Mouse (Mus musculus) forebrain, postnatal 0 days (tissue): ENCODE measurements around the gene Map1a. TPM values are rescaled to one million over a fixed set of nuclear protein-coding genes. Genes with fewer than 3 reads are reported as not detected.

Experiments used
- ATAC-seq: fragments of 200-750 bp; cut with Nextera tagmentation; 2 replicates; pipeline ENCODE4 v1.8.0; 2017; ENCODE audit warnings: mild to moderate bottlenecking, moderate library complexity
- DNase-seq: peaks from one replicate; pipeline ENCODE4 v3.0.0-alpha.2; 2015
- H3K27ac ChIP-seq: fragments of 300-500 bp; sonication (generic); 2 replicates; pipeline ENCODE4 v1.5.1; 2014; ENCODE audit warnings: low read depth, mild to moderate bottlenecking, antibody characterized with exemption, low read length, moderate library complexity, mixed read lengths
- H3K27me3 ChIP-seq: fragments of 300-500 bp; sonication (generic); 2 replicates; pipeline ENCODE4 v1.6.1; 2014; ENCODE audit warnings: mild to moderate bottlenecking, low read length, mixed read lengths; ENCODE audit not compliant: insufficient read depth
- H3K36me3 ChIP-seq: fragments of 300-500 bp; sonication (generic); 2 replicates; pipeline ENCODE4 v1.6.1; 2014; ENCODE audit warnings: mild to moderate bottlenecking, moderate library complexity; ENCODE audit not compliant: insufficient read depth
- H3K4me1 ChIP-seq: fragments of 300-500 bp; sonication (generic); 2 replicates; pipeline ENCODE4 v1.6.1; 2014; ENCODE audit warnings: antibody characterized with exemption; ENCODE audit not compliant: insufficient read depth
- H3K4me2 ChIP-seq: fragments of 300-500 bp; sonication (generic); 2 replicates; pipeline ENCODE4 v1.6.1; 2014; ENCODE audit warnings: low read depth, mild to moderate bottlenecking, moderate library complexity
- H3K4me3 ChIP-seq: fragments of 300-500 bp; sonication (generic); 2 replicates; pipeline ENCODE4 v1.5.1; 2014; ENCODE audit warnings: low read depth, low read length, mixed read lengths
- H3K9ac ChIP-seq: fragments of 300-500 bp; sonication (generic); 2 replicates; pipeline ENCODE4 v1.6.1; 2014; ENCODE audit warnings: mild to moderate bottlenecking
- H3K9me3 ChIP-seq: fragments of 300-500 bp; sonication (generic); 2 replicates; pipeline ENCODE4 v1.6.1; 2016; ENCODE audit warnings: low read length
- CTCF ChIP-seq: sonication (generic); IDR thresholded peaks from 2 replicates; pipeline ENCODE4 v1.5.1; 2016; ENCODE audit warnings: antibody characterized with exemption, control low read depth, low read depth
- WGBS: fragments of 180-500 bp; shearing (Covaris S2); extraction: QIAGEN DNeasy Blood & Tissue Kit; methylation state at CpG from one replicate; pipeline ENCODE4 v1.1.7; 2014; 5-methylcytosine and 5-hydroxymethylcytosine counted together
- polyA plus RNA-seq: library from polyadenylated mRNA; unstranded; fragments of >200 nt; fragmentation: Nextera tagmentation; extraction: Ambion mirVana; gene quantifications from 2 replicates; pipeline ENCODE4 v1.2.1, GENCODE M21; 2015
- total RNA-seq: library from RNA; depleted of rRNA; stranded (reverse); fragments of >200 nt; gene quantifications from 2 replicates; pipeline ENCODE4 v1.2.3, GENCODE M21; 2014; rRNA removed

The Map1a gene
- total RNA-seq = 75.6 and 76.0 TPM in 2 replicates
- 18.1 and 27.4 TPM in 2 replicates for polyA plus RNA-seq

DNA sequence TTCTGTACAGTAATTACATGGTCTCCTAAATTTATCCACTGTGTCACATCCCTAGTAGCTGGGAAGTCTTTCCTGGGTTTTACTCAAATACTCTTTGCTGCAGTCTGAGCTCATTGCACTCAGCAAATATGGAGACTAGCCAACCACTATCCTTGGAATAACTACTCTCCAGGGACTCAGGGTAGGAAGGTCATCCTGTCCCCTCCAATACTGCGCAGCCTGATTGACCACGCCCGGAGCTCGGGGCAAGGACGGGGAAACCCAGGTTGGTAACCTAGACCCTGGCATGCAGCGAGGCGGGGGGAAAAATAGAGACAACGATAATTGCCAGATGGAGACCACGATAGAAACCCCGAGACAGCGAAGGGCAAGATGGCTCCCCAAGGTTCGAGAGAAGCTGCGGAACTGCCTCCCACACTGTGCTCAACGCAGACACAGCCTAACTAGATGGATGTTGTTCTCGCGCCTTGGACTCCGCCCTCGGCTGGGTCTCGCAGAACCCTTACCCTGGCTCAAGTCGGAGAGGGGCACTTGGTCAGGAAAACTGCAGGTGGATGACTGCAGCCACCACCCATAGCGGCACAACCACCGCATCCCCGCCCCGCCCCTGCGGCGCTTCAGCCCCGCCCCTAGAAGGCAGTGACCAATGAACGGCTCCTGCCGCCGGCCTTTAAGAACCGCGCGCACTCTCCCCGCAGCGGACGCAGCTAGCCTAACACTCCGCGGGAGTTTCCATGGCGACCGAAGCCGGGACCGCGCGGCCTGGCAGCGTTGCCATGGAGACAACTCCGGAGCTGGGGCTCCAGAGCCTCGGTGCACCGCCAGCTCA lies at the start of gene Map1a:
Gene Map1a, plus strand, starts transcription at position 700 of the 829 bp plus-strand sequence.
- H3K4me2 ChIP-seq = peak within 1 kb of the TSS; percentile 80
- peak within 1 kb of the TSS; percentile 62 for H3K4me3 ChIP-seq
- peak within 1 kb of the TSS; percentile 72 for H3K27ac ChIP-seq
- peak; percentile 24 for TF ChIP-seq CTCF
- peak; percentile 98 for DNase-seq
- no peaks in the 10 kb centered on the region for H3K36me3 ChIP-seq
- H3K4me1 ChIP-seq = peaks cover 10% of the 10 kb centered on the region; the same call in 1 of the 2 replicates
- 4% methylated on average over 48 of the region's 48 CpGs for WGBS
- no peaks in the 10 kb centered on the region for H3K27me3 ChIP-seq
- no peaks in the 10 kb centered on the region for H3K9me3 ChIP-seq
- ATAC-seq = peak; percentile 98
- peak within 1 kb of the TSS; percentile 54 for H3K9ac ChIP-seq

DNA sequence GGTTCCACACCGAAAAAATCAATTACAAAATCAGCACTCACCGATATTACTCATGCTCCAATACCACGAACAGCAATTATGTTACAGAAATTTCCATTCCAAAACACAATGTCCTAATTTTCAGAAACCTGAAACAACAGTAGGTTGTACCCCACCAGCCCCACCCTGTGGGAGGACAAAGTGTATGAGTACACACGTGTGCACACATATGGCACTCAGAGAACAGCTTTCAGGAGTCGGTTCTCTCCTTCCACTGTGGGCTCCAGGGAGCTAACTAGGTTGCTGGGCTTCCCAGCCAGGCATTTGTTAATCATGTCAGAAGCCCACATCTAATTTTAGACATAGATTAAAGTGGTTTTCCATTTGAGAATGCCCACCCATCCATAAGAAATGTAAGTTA lies 45.3 kb upstream of the Map1a start:
- no peak overlapping the region for H3K4me3 ChIP-seq
- H3K9ac ChIP-seq = no peak overlapping the region
- no peaks in the 10 kb centered on the region for H3K27me3 ChIP-seq
- no peak for TF ChIP-seq CTCF
- no peak overlapping the region for H3K27ac ChIP-seq
- no peak for ATAC-seq
- WGBS = 86% methylated on average over 5 of the region's 5 CpGs
- H3K4me1 ChIP-seq = no peaks in the 10 kb centered on the region
- no peaks in the 10 kb centered on the region for H3K9me3 ChIP-seq
- H3K36me3 ChIP-seq = peaks cover 80% of the 10 kb centered on the region
- no peak overlapping the region for H3K4me2 ChIP-seq
- DNase-seq = no peak

DNA sequence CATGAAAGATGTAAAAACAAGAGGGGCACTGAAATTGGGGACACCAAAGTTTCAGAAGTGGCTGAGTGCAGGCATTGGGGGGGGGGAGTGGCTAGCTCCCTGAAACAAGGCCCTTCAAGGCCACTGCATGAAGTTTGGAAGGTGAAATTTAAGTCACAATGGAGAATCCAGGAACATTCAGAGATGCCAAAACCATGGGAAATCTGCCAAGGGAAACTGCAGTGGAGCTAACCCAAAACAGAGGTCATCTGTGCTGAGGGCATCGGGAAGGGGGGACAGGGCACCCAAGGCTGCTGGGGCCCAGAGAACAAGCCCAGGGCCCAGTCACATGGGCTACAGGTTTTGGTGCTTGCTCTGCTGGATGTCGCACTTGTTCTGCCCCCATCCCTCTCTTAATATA lies 39.6 kb upstream of the Map1a start:
- 80% methylated on average over 2 of the region's 2 CpGs for WGBS
- no peak overlapping the region for H3K4me3 ChIP-seq

DNA sequence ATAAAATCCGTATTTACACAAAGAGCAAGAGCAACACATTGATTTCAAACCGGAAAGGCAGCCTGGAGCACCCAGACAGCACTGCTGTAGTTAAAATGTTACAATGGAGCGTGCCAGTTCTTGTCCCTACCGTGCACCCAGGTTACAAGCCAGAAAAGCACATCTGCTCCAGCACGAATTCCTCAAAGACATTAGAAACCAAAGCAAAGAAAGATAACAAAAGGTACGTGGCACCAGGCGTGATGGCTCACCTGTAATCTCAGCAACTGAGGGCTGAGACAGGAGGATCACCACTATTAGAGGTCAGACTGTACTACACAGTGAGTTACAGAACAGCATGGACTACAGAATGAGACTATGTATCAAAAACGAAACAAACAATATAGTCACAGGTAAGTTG lies 21.0 kb upstream of the Map1a start:
- ATAC-seq = no peak
- Histone ChIP-seq H3K9me3 (no peaks in the 10 kb centered on the region), H3K4me3 (no peak overlapping the region), H3K27ac (no peak overlapping the region), H3K27me3 (no peaks in the 10 kb centered on the region), H3K4me2 (no peak overlapping the region), H3K9ac (no peak overlapping the region), H3K4me1 (peaks cover 16% of the 10 kb centered on the region; the same call in 1 of the 2 replicates), H3K36me3 (peaks cover 28% of the 10 kb centered on the region)
- TF ChIP-seq CTCF = no peak
- no peak for DNase-seq
- WGBS = 77% methylated on average over 8 of the region's 8 CpGs

More for the DNA sequence above, 39.6 kb upstream of the Map1a start:
- H3K4me2 ChIP-seq = no peak overlapping the region
- ATAC-seq (no peak), DNase-seq (no peak)
- H3K27ac ChIP-seq = no peak overlapping the region
- no peak for TF ChIP-seq CTCF
- no peaks in the 10 kb centered on the region for H3K4me1 ChIP-seq
- no peaks in the 10 kb centered on the region for H3K27me3 ChIP-seq
- no peaks in the 10 kb centered on the region for H3K9me3 ChIP-seq
- peaks cover 93% of the 10 kb centered on the region for H3K36me3 ChIP-seq
- no peak overlapping the region for H3K9ac ChIP-seq

DNA sequence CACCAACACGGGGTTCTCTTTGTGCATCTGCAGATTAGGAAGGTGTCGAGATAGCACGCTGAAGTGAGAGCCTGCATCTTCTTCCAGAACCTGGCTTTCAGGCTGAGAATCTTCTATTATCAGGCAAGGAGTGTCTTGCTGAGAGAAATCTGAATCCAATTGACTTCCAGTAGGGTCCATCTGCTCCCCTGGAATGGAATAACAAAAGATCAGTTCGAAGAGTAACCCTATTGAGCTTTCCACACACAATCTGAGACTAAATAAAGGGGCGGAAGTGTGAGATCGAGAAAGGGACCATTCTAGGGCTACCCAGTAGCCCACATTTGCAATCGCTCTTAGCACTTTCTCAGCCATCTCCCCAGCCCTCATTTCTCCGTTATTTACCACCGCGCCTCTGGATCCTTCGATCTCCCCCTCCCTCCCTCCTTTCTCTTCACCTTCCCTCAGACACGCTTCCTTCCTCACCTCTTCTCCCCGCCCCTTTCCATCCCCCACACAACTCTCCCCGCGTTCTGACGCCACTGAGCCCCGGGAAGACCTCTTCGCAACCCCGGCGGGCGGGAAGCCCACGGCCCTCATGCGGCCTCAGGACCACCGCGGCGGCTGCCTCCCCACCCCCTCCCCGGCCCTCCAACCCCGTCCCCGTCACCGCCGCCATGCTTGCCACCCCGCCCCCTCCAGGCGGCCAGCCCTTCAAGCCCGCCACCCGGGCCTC lies 18.7 kb upstream of the Map1a start:
- DNase-seq = no peak
- H3K4me1 ChIP-seq = peaks cover 16% of the 10 kb centered on the region; the same call in 1 of the 2 replicates
- peaks cover 28% of the 10 kb centered on the region for H3K36me3 ChIP-seq
- 1% methylated on average over 33 of the region's 35 CpGs for WGBS
- H3K9ac ChIP-seq = peak overlapping the region; percentile 77
- peak; percentile 79 for ATAC-seq
- H3K27ac ChIP-seq = peak overlapping the region; percentile 89
- no peaks in the 10 kb centered on the region for H3K27me3 ChIP-seq
- peak overlapping the region; percentile 63 for H3K4me2 ChIP-seq
- peak overlapping the region; percentile 73 for H3K4me3 ChIP-seq
- no peak for TF ChIP-seq CTCF
- H3K9me3 ChIP-seq = no peaks in the 10 kb centered on the region

DNA sequence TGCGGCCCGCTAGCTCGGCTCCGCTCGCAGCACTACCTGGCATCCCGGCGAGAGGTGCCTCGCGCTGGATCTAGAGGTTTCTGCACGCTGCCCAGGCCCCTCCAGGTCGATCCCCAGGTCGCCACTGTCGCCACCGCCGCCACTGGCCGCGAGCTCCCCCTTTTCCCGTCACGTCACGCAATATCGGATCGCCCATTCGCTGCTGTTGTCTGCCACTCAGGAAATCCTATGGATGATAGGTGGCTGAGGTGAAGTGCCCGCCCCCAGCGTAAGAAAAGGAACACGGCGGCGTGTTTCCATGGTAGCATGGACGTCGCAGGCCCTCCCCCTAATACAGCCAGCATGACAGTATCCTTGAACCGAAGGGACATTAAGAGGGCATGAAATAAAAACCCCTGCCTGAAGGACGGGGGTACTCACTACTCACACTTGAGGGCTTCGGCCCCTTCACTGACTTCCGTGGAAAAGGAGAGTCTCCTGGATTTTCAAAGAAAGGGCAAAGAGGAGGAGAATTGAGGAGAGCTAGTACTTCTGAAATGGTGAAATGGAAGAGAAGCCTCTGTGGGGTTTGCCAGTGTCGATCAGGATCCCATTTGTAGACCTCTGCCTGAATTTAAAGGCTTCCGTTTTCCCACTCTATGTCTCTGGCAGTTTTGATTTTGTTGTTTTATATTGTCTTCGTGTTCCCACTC lies 18.0 kb upstream of the Map1a start, which contains the start of gene Trp53bp1:
Gene Trp53bp1, minus strand, starts transcription at position 172 of the 692 bp plus-strand sequence.
- peak within 1 kb of the TSS; percentile 73 for H3K4me3 ChIP-seq
- H3K4me2 ChIP-seq = peak within 1 kb of the TSS; percentile 63
- DNase-seq = peak; percentile 97
- H3K9ac ChIP-seq = peak within 1 kb of the TSS; percentile 77
- no peaks in the 10 kb centered on the region for H3K27me3 ChIP-seq
- TF ChIP-seq CTCF = no peak; the same call in 1 of the 2 replicates
- peak within 1 kb of the TSS; percentile 89 for H3K27ac ChIP-seq
- peaks cover 28% of the 10 kb centered on the region for H3K36me3 ChIP-seq
- peak; percentile 99 for ATAC-seq
- no peaks in the 10 kb centered on the region for H3K9me3 ChIP-seq
- peaks cover 16% of the 10 kb centered on the region; the same call in 1 of the 2 replicates for H3K4me1 ChIP-seq
- WGBS = 3% methylated on average over 37 of the region's 37 CpGs
